Mouse (Mus musculus): ENCODE results near the gene Pkib.

Gene Pkib

DNA sequence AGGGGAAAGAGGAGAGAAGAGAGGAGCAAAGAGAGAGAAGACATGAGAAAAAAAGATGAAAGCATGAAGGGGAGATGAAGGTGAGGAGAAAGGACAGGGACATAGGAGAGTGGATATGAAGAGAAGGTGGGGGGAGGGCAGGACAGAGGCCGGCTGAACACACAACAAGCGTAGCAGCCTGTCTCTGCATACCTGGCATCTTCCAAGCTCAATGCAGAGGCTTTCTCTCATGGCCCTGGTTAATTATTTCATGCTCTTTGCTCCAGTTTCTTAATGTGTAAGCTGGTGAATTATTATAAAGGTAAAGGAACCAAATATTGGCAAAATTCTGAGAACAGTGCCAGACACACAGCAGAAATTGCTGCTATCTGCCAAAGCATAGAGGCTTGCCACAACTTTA is 109.6 kb downstream of the Pkib start:
- no peak for DNase-seq

DNA sequence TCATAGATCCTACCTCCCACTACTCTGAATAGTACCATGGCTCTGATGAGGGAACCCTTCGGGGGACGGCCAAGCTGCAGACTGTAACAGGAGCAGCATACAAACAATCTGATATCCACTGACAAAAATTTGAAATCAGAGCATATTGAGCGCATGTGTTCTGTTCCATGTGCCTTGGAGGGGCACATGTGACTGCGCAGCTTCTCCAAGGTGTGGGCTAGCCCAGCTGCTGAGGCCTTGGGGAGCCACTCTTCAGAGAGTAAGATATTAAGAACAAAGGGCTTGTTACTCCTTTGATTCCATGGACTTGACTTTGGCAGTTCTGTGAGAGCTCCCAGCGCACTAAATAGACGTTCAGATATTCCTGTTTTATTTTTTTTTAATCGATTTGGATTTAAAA is 111.3 kb downstream of the Pkib start:
- no peak for DNase-seq

GRCm38 (mm10) chr10:57743606-57744016 is 111.8 kb downstream of the Pkib start:
- DNase-seq: peak; percentile 7

- DNase-seq: no peak
Measured at GRCm38 (mm10) chr10:57744128-57744765, 112.5 kb downstream of the Pkib start.

GRCm38 (mm10) chr10:57745452-57745851 is 113.7 kb downstream of the Pkib start:
- no peak for DNase-seq

- no peak for DNase-seq
Measured at GRCm38 (mm10) chr10:57747127-57747526, 115.3 kb downstream of the Pkib start.

- no peak for DNase-seq
Measured at GRCm38 (mm10) chr10:57753343-57753742, 121.6 kb downstream of the Pkib start.

DNA sequence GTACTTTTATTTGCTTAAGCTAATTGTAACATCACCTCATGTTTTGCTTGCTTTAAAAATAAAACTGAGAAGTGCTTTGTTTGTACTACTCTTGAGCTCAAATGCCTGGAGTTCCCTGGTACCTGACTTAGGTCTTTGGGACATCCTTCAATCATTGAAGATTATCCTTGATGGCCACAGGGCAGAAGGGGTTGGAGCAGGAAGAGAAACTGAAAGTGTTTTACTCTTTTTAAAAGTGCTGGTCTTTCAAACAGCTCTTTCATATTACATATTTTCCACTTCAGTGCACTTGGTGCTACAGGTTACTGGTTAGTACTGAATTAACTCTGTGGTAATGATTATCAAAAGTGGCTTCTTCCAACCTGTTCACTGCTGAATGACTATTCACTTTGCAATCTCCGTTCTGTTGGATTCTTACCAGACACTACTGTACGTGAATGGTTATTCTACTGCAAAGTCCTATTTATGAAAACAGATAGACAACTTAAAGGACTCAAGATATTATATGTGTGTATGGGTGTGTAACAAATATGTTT is 123.5 kb downstream of the Pkib start:
- DNase-seq: no peak

- DNase-seq: no peak
Measured at GRCm38 (mm10) chr10:57758999-57759398, 127.2 kb downstream of the Pkib start.

DNA sequence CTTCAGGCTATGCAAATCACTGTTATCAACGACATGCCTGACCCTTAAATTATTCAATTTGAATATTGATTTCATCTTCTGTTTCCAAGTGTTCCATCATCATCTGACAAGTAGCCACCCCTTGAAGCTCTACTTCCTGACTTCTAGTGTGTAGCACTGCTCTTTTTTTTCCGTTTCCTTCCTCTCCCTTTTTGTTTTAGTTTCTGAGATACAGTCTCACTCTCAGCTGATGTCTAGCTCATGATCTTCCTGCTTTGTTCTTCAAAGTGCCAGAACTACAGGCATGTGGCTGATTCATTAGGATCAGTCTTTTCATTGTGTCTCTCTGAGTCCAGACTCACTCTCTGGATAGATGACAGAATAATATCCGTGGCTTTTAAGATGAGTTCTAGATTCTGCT is 128.9 kb downstream of the Pkib start:
- no peak for DNase-seq

DNA sequence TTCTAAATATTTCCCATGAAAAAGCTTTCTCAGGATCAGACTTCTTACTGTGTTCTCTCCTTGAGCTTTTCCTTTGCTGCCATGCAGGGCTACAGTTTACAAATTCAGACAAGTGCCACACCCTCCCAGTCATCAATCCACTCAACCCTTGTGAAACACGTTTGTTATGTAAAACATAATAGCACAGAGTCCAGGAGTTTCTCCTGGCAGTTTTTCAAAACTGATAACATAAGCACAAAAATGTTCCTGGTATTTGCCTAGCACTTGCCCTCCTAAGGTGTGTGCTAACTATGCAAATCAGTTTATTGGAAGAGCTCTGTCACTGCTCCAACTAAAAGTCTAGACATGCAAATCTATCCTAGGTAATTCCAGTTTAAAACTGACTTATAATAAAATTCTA is 131.3 kb downstream of the Pkib start:
- DNase-seq: no peak

GRCm38 (mm10) chr10:57783289-57784130 is 151.7 kb downstream of the Pkib start:
- no peak for DNase-seq

GRCm38 (mm10) chr10:57784131-57784875 is 152.5 kb downstream of the Pkib start:
- peak; percentile 85 for DNase-seq

DNA sequence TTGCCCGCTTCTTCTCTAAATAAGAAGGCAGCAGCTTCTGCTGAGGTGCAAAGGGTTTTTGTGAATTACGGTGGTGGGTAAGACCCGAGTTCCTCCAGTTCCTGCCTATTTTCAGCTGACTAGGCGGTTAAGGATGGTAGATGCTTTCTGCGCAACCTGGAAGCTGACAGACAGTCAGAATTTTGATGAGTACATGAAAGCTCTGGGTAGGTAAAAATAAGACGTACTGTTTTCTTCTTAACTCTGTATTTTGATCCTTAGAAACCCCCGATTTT is 153.0 kb downstream of the Pkib start, which contains the start of gene Fabp7:
Gene Fabp7 (plus strand): TSS at position 6 of the 275 bp plus-strand sequence.
- no peak for DNase-seq

GRCm38 (mm10) chr10:57785552-57785951 is 153.8 kb downstream of the Pkib start:
- DNase-seq: no peak

Measured in right cerebral cortex, postnatal 14 days (tissue).